27 mouse cellular contexts compared by ENCODE assay signal in the genomic region with DNA sequence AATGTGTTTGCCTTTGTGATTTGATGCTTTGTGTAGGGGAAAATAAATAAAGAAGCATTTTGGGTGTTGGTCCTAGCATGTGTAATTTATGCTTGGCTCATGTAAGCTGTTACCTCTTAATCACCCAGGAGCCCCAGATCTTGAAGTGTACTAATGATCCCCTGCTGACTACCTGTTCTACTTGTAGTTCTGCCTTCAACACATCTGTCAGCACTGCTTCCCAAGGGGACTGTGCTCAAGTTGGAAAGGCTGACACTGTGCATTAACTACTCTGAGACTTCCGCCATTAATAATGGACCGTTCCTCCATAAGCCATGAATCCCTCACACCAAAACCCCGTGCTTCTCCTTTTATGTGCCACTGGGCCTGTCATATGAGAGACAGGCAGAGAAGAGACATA.
DNase-seq lines count a peak whose midpoint lies in the region; ATAC-seq and TF ChIP-seq lines count a peak whose summit lies in the region.
"Had no signal": no experiment of that assay in that cellular context is flagged by ENCODE, and none has a peak within 500 bp of the region (broad histone marks: within the 10 kb centered on the region; RNA-seq: fewer than 3 reads in every experiment).

No protein-coding gene starts in this region.

- no peak for TF ChIP-seq POLR2A in brain, embryonic 14.5 days (IDR thresholded peaks at IDR 0.05; ENCODE audit: borderline replicate concordance, extremely low read depth, insufficient read depth, insufficient read length, poor library complexity, severe bottlenecking)

- ATAC-seq in hindbrain, embryonic 11.5 days (ENCODE audit: low FRiP score): peak; percentile 35; the same call in 1 of the 2 replicates
- no peak for ATAC-seq in hindbrain, embryonic 16.5 days
- 0 out of 2 replicates have a peak, but pooled peaks have one; percentile 34 for ATAC-seq in embryonic facial prominence, embryonic 15.5 days (ENCODE audit: insufficient number of reproducible peaks, low FRiP score, low TSS enrichment, low read depth)
- no peak for ATAC-seq in CD4-positive, CD25-positive, alpha-beta regulatory T cell, adult 4 months
- ATAC-seq: inflammation-experienced regulatory T-cells, adult 6 months had no signal

- no peak for TF ChIP-seq CTCF in brain, embryonic 14.5 days (IDR thresholded peaks at IDR 0.05; ENCODE audit: borderline replicate concordance, extremely low read depth, insufficient read depth, insufficient read length)

- H3K4me3 ChIP-seq in hindbrain, embryonic 11.5 days (ENCODE audit: low read depth, low read length): no peak overlapping the region
- no peak overlapping the region for H3K4me3 ChIP-seq in hindbrain, embryonic 16.5 days (ENCODE audit: low read length)
- H3K4me3 ChIP-seq in embryonic facial prominence, embryonic 15.5 days (replicated peaks): no peak overlapping the region
- H3K4me3 ChIP-seq: kidney, embryonic 15.5 days; left cerebral cortex, adult 2 months; limb, embryonic 12.5 days; liver, embryonic 15.5 days; neural tube, embryonic 13.5 days had no signal

- no peak overlapping the region for H3K4me2 ChIP-seq in hindbrain, embryonic 11.5 days (replicated peaks; ENCODE audit: low read depth, low read length)
- no peak overlapping the region for H3K4me2 ChIP-seq in hindbrain, embryonic 16.5 days (ENCODE audit: low read length)
- H3K4me2 ChIP-seq in embryonic facial prominence, embryonic 15.5 days (replicated peaks): no peak overlapping the region
- H3K4me2 ChIP-seq: hindbrain, embryonic 14.5 days; kidney, embryonic 15.5 days; limb, embryonic 12.5 days; liver, embryonic 15.5 days; lung, embryonic 14.5 days; neural tube, embryonic 13.5 days had no signal

- DNase-seq in hindbrain, embryonic 11.5 days (ENCODE audit: low spot score): no peak
- peak; percentile 76 for DNase-seq in brain, embryonic 14.5 days (ENCODE audit: low read depth)
- DNase-seq in mesoderm, embryonic 11.5 days (ENCODE audit: low read depth, low spot score): peak; percentile 21
- DNase-seq in gastrocnemius, postnatal 25 days: no peak
- DNase-seq in cerebellum, adult 9-10 months: no peak
- DNase-seq: adrenal gland, postnatal 14 days; B cell, adult 2 months; cerebellum, adult 11-12 months; cerebellum, postnatal 10 days; gastrocnemius, postnatal 10 days; heart, postnatal 14 days; kidney, adult 18-20 months; kidney, postnatal 25 days; lung, embryonic 14.5 days; lung, postnatal 14 days; right cerebral cortex, postnatal 4 days had no signal

- H3K27ac ChIP-seq in hindbrain, embryonic 11.5 days (ENCODE audit: low read depth, low read length): no peak overlapping the region
- H3K27ac ChIP-seq in hindbrain, embryonic 16.5 days (ENCODE audit: low read depth, low read length): no peak overlapping the region
- no peak overlapping the region for H3K27ac ChIP-seq in embryonic facial prominence, embryonic 15.5 days (replicated peaks)
- H3K27ac ChIP-seq: hindbrain, embryonic 14.5 days; kidney, embryonic 15.5 days; left cerebral cortex, adult 2 months; limb, embryonic 12.5 days; liver, embryonic 15.5 days; neural tube, embryonic 13.5 days had no signal

- 83% methylated on average over 3 of the region's 3 CpGs for WGBS in hindbrain, embryonic 11.5 days
- WGBS in hindbrain, embryonic 16.5 days: 79% methylated on average over 3 of the region's 3 CpGs
- WGBS in embryonic facial prominence, embryonic 15.5 days: 67% methylated on average over 3 of the region's 3 CpGs

- no peaks in the 10 kb centered on the region for H3K27me3 ChIP-seq in hindbrain, embryonic 11.5 days (ENCODE audit: control insufficient read depth, insufficient read depth, low read length)
- H3K27me3 ChIP-seq in hindbrain, embryonic 16.5 days (replicated peaks; ENCODE audit: control insufficient read depth, insufficient read depth, low read length): no peaks in the 10 kb centered on the region
- no peaks in the 10 kb centered on the region for H3K27me3 ChIP-seq in embryonic facial prominence, embryonic 15.5 days
- H3K27me3 ChIP-seq: CH12.LX; kidney, embryonic 15.5 days; limb, embryonic 12.5 days; liver, embryonic 15.5 days; neural tube, embryonic 13.5 days had no signal

- no peaks in the 10 kb centered on the region for H3K9me3 ChIP-seq in hindbrain, embryonic 11.5 days (ENCODE audit: control insufficient read depth, low read length)
- no peaks in the 10 kb centered on the region for H3K9me3 ChIP-seq in hindbrain, embryonic 16.5 days (ENCODE audit: control insufficient read depth, low read length)
- H3K9me3 ChIP-seq in embryonic facial prominence, embryonic 15.5 days (replicated peaks): no peaks in the 10 kb centered on the region
- H3K9me3 ChIP-seq: kidney, embryonic 15.5 days; limb, embryonic 12.5 days; liver, embryonic 15.5 days; neural tube, embryonic 13.5 days had no signal

- H3K36me3 ChIP-seq in hindbrain, embryonic 11.5 days (ENCODE audit: control insufficient read depth, insufficient read depth, low read length): no peaks in the 10 kb centered on the region
- H3K36me3 ChIP-seq in hindbrain, embryonic 16.5 days (ENCODE audit: control insufficient read depth, insufficient read depth, low read length): no peaks in the 10 kb centered on the region
- no peaks in the 10 kb centered on the region for H3K36me3 ChIP-seq in embryonic facial prominence, embryonic 15.5 days
- H3K36me3 ChIP-seq: kidney, embryonic 15.5 days; limb, embryonic 12.5 days; liver, embryonic 15.5 days; neural tube, embryonic 13.5 days had no signal

- H3K4me1 ChIP-seq in hindbrain, embryonic 11.5 days (replicated peaks; ENCODE audit: control insufficient read depth, insufficient read depth, low read length): no peaks in the 10 kb centered on the region
- H3K4me1 ChIP-seq in hindbrain, embryonic 16.5 days (ENCODE audit: control insufficient read depth, insufficient read depth, low read depth, low read length): no peaks in the 10 kb centered on the region
- H3K4me1 ChIP-seq in embryonic facial prominence, embryonic 15.5 days: no peaks in the 10 kb centered on the region
- H3K4me1 ChIP-seq: kidney, embryonic 15.5 days; limb, embryonic 12.5 days; liver, embryonic 15.5 days had no signal

- H3K9ac ChIP-seq in hindbrain, embryonic 11.5 days (ENCODE audit: low read depth, low read length): no peak overlapping the region
- H3K9ac ChIP-seq in hindbrain, embryonic 16.5 days (ENCODE audit: low read depth, low read length): no peak overlapping the region
- H3K9ac ChIP-seq in embryonic facial prominence, embryonic 15.5 days: no peak overlapping the region
- H3K9ac ChIP-seq: hindbrain, embryonic 14.5 days; kidney, embryonic 15.5 days; limb, embryonic 12.5 days; liver, embryonic 15.5 days; lung, embryonic 14.5 days; neural tube, embryonic 13.5 days had no signal

Comparison
In these comparisons a context has a peak if more than half of its experiments do, and no peak if none do; other contexts are left out.
1. ATAC-seq: peak in hindbrain, embryonic 11.5 days (single experiment) and embryonic facial prominence, embryonic 15.5 days (single experiment); none in hindbrain, embryonic 16.5 days (single experiment) and CD4-positive, CD25-positive, alpha-beta regulatory T cell, adult 4 months (single experiment).
2. DNase-seq: peak in brain, embryonic 14.5 days (single experiment) and mesoderm, embryonic 11.5 days (single experiment); none in hindbrain, embryonic 11.5 days (single experiment), gastrocnemius, postnatal 25 days (single experiment) and cerebellum, adult 9-10 months (single experiment).